Mouse (Mus musculus) liver, embryonic 13.5 days (tissue): ENCODE results near the gene Ccdc88a. TPM values are rescaled to one million over a fixed set of nuclear protein-coding genes. Genes with fewer than 3 reads are reported as not detected.

Experiments used
- ATAC-seq: fragments of 200-750 bp; cut with Nextera tagmentation; 2 replicates; pipeline ENCODE4 v1.8.0; 2017; ENCODE audit warnings: low read depth, mild to moderate bottlenecking, moderate number of reproducible peaks, moderate library complexity
- DNase-seq: peaks from one replicate; pipeline ENCODE4 v3.0.0; 2022
- H3K27ac ChIP-seq: fragments of 300-500 bp; sonication (generic); 2 replicates; pipeline ENCODE4 v1.5.1; 2015; ENCODE audit warnings: moderate library complexity, mild to moderate bottlenecking, inconsistent platforms
- H3K27me3 ChIP-seq: fragments of 300-500 bp; sonication (generic); 2 replicates; pipeline ENCODE4 v1.6.1; 2015; ENCODE audit warnings: mild to moderate bottlenecking, inconsistent platforms
- H3K36me3 ChIP-seq: fragments of 300-500 bp; sonication (generic); 2 replicates; pipeline ENCODE4 v1.6.1; 2015; ENCODE audit warnings: mild to moderate bottlenecking, inconsistent platforms
- H3K4me1 ChIP-seq: fragments of 300-500 bp; sonication (generic); replicated peaks from 2 replicates; pipeline ENCODE4 v1.6.1; 2015; ENCODE audit warnings: inconsistent platforms
- H3K4me2 ChIP-seq: fragments of 300-500 bp; sonication (generic); 2 replicates; pipeline ENCODE4 v1.6.1; 2015; ENCODE audit warnings: inconsistent platforms, mild to moderate bottlenecking, moderate library complexity
- H3K4me3 ChIP-seq: fragments of 300-500 bp; sonication (generic); replicated peaks from 2 replicates; pipeline ENCODE4 v1.5.1; 2015; ENCODE audit warnings: mild to moderate bottlenecking, inconsistent platforms
- H3K9ac ChIP-seq: fragments of 300-500 bp; sonication (generic); 2 replicates; pipeline ENCODE4 v1.6.1; 2015; ENCODE audit warnings: mild to moderate bottlenecking, inconsistent platforms
- H3K9me3 ChIP-seq: fragments of 300-500 bp; sonication (generic); replicated peaks from 2 replicates; pipeline ENCODE4 v1.6.1; 2016; ENCODE audit warnings: inconsistent platforms
- WGBS: fragments of 180-500 bp; shearing (Covaris S2); methylation state at CpG from one replicate; pipeline ENCODE4 v1.1.7; 2015; ENCODE audit not compliant: insufficient replicate concordance; 5-methylcytosine and 5-hydroxymethylcytosine counted together
- polyA plus RNA-seq: library from polyadenylated mRNA; unstranded; fragments of >200 nt; fragmentation: Nextera tagmentation; extraction: Ambion mirVana; gene quantifications from 2 replicates; pipeline ENCODE4 v1.2.1, GENCODE M21; 2015

Ccdc88a gene
- 5.0 and 5.2 TPM in 2 replicates for polyA plus RNA-seq

GRCm38 (mm10) chr11:29373396-29374273, at the start of gene Ccdc88a:
Gene Ccdc88a, plus strand, starts transcription at chr11:29373658.
- H3K9me3 ChIP-seq: no peaks in the 10 kb centered on the region
- peak; percentile 91 for DNase-seq
- no peaks in the 10 kb centered on the region for H3K36me3 ChIP-seq
- 0% methylated on average over 106 of the region's 107 CpGs for WGBS
- peak within 1 kb of the TSS; percentile 84 for H3K27ac ChIP-seq
- H3K4me1 ChIP-seq: peaks cover 8% of the 10 kb centered on the region
- H3K27me3 ChIP-seq: no peaks in the 10 kb centered on the region
- peak within 1 kb of the TSS; percentile 91 for H3K4me3 ChIP-seq
- ATAC-seq: peak; percentile 93
- H3K9ac ChIP-seq: peak within 1 kb of the TSS; percentile 87
- peak within 1 kb of the TSS; percentile 91 for H3K4me2 ChIP-seq

- H3K27me3 ChIP-seq: no peaks in the 10 kb centered on the region
- no peak overlapping the region for H3K27ac ChIP-seq
- DNase-seq: no peak
- H3K4me2 ChIP-seq: no peak overlapping the region
- ATAC-seq: no peak; the same call in 1 of the 2 replicates
- no peak overlapping the region for H3K4me3 ChIP-seq
- H3K4me1 ChIP-seq: no peaks in the 10 kb centered on the region
- H3K9me3 ChIP-seq: no peaks in the 10 kb centered on the region
- whole genome bisulfite sequencing: 50% methylated on average over 2 of the region's 2 CpGs
- no peaks in the 10 kb centered on the region for H3K36me3 ChIP-seq
- H3K9ac ChIP-seq: no peak overlapping the region
Observed at GRCm38 (mm10) chr11:29335505-29335904, 38.0 kb upstream of the Ccdc88a start.

DNA sequence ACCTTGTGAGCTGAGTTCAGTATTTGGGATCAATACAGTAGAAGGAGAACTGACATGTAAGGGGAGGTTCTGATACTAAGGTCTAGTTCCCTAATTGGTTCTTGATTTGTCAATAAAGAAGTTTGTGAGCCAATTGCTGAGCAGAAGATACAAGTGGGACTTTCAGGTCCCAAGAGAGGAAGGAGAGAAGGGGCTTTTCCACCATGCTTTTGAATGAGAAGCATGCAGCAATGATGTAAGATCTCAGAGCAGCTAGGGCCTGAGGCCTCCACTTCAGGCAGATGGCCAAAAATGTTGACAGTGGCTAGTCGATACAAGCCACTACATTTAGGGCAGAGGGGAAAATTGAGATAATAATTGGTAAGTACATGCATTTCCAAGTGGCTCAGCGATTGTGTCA, 32.2 kb upstream of the Ccdc88a start:
- Histone ChIP-seq H3K27me3 (no peaks in the 10 kb centered on the region), H3K36me3 (no peaks in the 10 kb centered on the region), H3K9ac (no peak overlapping the region), H3K4me2 (no peak overlapping the region), H3K4me3 (no peak overlapping the region), H3K4me1 (peaks cover 19% of the 10 kb centered on the region), H3K9me3 (no peaks in the 10 kb centered on the region), H3K27ac (no peak overlapping the region)
- DNase-seq (no peak), ATAC-seq (no peak)
- 59% methylated on average over 2 of the region's 2 CpGs for WGBS

DNA sequence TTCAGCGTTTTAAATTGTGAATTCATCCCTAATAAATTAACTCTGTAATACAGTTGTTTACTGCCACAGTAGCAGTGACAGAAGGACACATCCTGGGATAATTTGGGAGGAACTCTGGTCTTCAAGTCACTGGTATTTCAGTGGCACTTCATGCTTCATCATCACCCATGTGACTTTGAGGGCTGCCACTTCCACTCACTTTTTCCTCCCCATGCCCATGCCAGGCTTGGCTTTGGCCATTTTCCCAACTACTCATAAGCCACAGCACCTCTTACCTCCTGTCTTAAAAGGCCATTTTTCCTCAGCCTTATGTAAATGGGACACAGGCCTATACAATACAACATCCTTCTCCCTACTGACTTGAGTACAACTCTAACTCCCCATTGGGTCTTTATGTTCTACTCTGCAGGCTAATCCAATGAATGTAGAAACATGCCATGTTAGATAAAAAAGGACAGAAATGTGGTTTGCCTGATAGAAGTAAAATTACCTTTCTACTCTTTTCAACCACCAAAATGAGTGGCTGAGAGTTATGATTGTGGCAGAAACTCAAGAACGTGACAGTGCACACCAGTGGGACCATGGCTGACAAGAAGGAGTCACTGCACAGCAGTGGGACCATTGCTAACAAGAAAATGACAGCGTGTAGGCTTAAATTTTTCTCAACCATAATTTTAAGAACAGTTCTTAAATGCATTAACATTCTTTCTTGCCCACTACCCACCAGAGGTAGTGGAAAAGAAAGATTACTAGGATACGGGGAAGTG, 28.4 kb upstream of the Ccdc88a start:
- H3K27ac ChIP-seq: peak overlapping the region; percentile 63
- peaks cover 21% of the 10 kb centered on the region for H3K4me1 ChIP-seq
- H3K27me3 ChIP-seq: no peaks in the 10 kb centered on the region
- H3K9ac ChIP-seq: no peak overlapping the region
- H3K4me3 ChIP-seq: no peak overlapping the region
- H3K36me3 ChIP-seq: no peaks in the 10 kb centered on the region
- H3K4me2 ChIP-seq: peak overlapping the region; percentile 4; the same call in 1 of the 2 replicates
- ATAC-seq: peak; percentile 30; the same call in 1 of the 2 replicates
- no peaks in the 10 kb centered on the region for H3K9me3 ChIP-seq
- no peak for DNase-seq
- WGBS: 55% methylated on average over 4 of the region's 4 CpGs

DNA sequence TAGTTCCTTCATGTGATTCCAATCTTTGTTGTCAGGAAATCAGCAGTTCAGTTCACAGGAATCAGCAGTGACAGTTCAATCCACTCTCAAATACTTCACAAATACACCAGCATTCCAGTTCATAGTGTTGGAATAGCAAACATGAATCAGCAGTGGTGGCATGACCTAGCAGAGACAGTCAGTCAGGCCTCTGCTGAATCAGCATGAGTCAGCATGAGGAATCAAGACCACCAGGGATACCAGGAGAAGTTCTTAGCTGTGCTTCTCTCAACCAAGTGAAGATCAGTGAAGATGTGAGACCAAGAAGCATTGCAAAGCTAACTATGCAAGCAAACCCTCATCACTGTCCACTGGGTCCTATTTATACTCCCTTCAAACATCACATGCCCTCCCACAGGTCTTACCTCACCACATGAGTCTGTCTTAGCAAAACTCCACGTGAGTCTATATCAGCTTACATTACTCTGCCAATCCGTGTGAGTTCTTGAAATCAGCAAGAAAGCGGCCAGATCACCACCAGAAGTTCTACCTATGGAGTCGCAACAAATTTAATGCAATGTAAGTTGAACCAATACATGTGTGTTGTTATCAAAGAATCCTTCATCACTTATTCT, 27.7 kb upstream of the Ccdc88a start:
- Histone ChIP-seq H3K4me1 (peaks cover 21% of the 10 kb centered on the region), H3K27ac (peak overlapping the region; percentile 63), H3K4me3 (no peak overlapping the region), H3K27me3 (no peaks in the 10 kb centered on the region), H3K9ac (no peak overlapping the region), H3K9me3 (no peaks in the 10 kb centered on the region), H3K36me3 (no peaks in the 10 kb centered on the region), H3K4me2 (peak overlapping the region; percentile 12; the same call in 1 of the 2 replicates)
- ATAC-seq (peak; percentile 90), DNase-seq (peak; percentile 58)
- WGBS: 64% methylated on average over 4 of the region's 4 CpGs

DNA sequence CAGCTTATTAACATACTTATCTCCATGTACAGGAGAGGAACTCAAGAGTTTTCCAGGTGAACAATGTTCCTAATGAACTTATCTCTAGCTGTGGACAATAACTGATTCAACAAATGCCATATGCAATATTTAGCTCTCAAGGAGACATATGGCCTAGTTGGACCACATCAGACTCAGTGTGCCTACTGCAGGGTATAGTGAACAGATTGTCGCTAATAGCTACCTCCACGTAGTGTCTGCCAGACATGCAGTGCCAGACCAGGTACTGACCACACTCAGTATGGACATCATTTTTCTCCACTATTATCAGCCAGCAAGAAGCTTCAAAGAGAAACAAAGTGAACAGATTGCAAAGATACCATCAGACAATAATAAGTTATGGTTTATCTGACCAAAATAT, 22.6 kb upstream of the Ccdc88a start:
- ATAC-seq: no peak
- WGBS: 84% methylated on average over 2 of the region's 2 CpGs
- H3K4me1 ChIP-seq: 0 out of 2 replicates have a peak, but pooled peaks cover 5% of the 10 kb centered on the region

GRCm38 (mm10) chr11:29352214-29352613, 21.2 kb upstream of the Ccdc88a start:
- no peak overlapping the region for H3K4me2 ChIP-seq
- WGBS: 44% methylated on average over 1 of the region's 1 CpGs
- H3K27me3 ChIP-seq: no peaks in the 10 kb centered on the region
- no peaks in the 10 kb centered on the region for H3K9me3 ChIP-seq
- H3K9ac ChIP-seq: no peak overlapping the region
- DNase-seq: no peak
- no peak overlapping the region for H3K27ac ChIP-seq
- H3K36me3 ChIP-seq: no peaks in the 10 kb centered on the region
- no peak overlapping the region for H3K4me3 ChIP-seq
- H3K4me1 ChIP-seq: no peaks in the 10 kb centered on the region
- ATAC-seq: no peak

More for the DNA sequence above, 22.6 kb upstream of the Ccdc88a start:
- no peaks in the 10 kb centered on the region for H3K9me3 ChIP-seq
- H3K9ac ChIP-seq: no peak overlapping the region
- no peak overlapping the region for H3K4me2 ChIP-seq
- H3K27me3 ChIP-seq: no peaks in the 10 kb centered on the region
- H3K4me3 ChIP-seq: no peak overlapping the region
- no peaks in the 10 kb centered on the region for H3K36me3 ChIP-seq
- DNase-seq: no peak
- no peak overlapping the region for H3K27ac ChIP-seq

- ATAC-seq (no peak), DNase-seq (no peak)
- H3K4me2 ChIP-seq: no peak overlapping the region
- H3K9ac ChIP-seq: no peak overlapping the region
- no peaks in the 10 kb centered on the region for H3K36me3 ChIP-seq
- WGBS: 68% methylated on average over 1 of the region's 1 CpGs
- H3K4me3 ChIP-seq: no peak overlapping the region
- H3K9me3 ChIP-seq: no peaks in the 10 kb centered on the region
- no peak overlapping the region for H3K27ac ChIP-seq
- no peaks in the 10 kb centered on the region for H3K27me3 ChIP-seq
- no peaks in the 10 kb centered on the region for H3K4me1 ChIP-seq
Observed at GRCm38 (mm10) chr11:29368161-29368560, 5.3 kb upstream of the Ccdc88a start.

DNA sequence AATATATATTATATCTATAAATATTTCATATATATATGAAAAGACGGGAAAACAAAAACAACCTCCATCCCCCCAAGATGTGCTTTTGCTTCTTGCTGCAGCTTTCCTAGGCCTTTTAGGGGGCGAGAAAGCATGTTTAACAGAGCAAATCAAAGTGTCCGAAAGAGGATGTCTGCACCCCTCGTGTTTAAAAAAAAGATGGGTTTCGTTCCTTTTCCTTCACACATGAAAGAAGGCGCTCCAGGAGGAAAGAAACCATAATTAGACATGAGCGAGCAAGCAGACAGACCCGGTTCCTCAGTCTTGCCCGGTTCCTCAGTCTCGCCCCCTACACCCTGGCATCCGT, 435 bp upstream of the Ccdc88a start:
- Histone ChIP-seq H3K4me3 (peak overlapping the region; percentile 91), H3K9me3 (no peaks in the 10 kb centered on the region), H3K36me3 (no peaks in the 10 kb centered on the region), H3K27ac (no peak overlapping the region), H3K27me3 (no peaks in the 10 kb centered on the region), H3K9ac (peak overlapping the region; percentile 87), H3K4me2 (peak overlapping the region; percentile 91), H3K4me1 (peaks cover 8% of the 10 kb centered on the region)
- ATAC-seq: no peak
- no peak for DNase-seq
- WGBS: 5% methylated on average over 11 of the region's 11 CpGs

DNA sequence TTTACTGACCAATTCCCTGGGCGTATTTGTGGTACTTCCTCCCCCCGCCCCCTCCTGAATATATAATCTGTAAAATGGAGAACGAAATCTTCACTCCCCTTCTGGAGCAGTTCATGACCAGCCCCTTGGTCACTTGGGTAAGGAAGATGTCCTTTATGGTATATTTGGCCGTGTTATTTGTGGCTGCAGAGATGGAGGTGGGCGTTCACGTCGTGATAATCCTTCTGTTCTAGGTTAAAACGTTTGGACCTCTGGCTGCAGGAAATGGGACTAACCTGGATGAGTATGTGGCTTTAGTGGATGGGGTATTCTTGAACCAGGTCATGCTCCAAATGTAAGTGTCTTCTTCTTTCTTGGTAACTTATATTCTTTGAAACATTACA, 807 bp downstream of the Ccdc88a start:
- DNase-seq: no peak
- no peaks in the 10 kb centered on the region for H3K27me3 ChIP-seq
- H3K4me2 ChIP-seq: peak overlapping the region; percentile 91
- H3K36me3 ChIP-seq: no peaks in the 10 kb centered on the region
- no peak overlapping the region; the same call in 1 of the 2 replicates for H3K27ac ChIP-seq
- ATAC-seq: no peak
- WGBS: under 1% methylated on average over 8 of the region's 8 CpGs
- H3K4me3 ChIP-seq: peak overlapping the region; percentile 91
- peaks cover 8% of the 10 kb centered on the region for H3K4me1 ChIP-seq
- no peaks in the 10 kb centered on the region for H3K9me3 ChIP-seq
- peak overlapping the region; percentile 87 for H3K9ac ChIP-seq

DNA sequence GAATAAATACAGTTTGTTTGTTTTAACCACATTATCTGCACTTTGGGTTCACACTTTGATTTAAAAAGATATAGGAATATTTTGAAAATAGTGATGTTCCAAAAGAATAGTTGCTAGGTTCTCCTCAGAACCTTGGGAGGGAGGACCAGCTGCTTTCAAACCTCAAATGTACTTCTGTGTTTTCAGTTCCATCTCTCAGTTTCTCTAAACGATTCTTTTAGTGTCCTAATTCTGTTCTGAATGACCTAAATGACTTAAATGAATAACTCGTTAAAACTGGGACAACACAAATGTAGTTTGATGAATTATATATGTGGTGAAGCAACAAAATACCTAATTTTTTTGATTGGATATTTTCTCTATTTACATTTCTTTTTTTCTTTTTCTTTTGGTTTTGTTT, 3.2 kb downstream of the Ccdc88a start:
- Histone ChIP-seq H3K9ac (no peak overlapping the region), H3K4me3 (no peak overlapping the region), H3K27ac (no peak overlapping the region), H3K9me3 (no peaks in the 10 kb centered on the region), H3K4me1 (peaks cover 8% of the 10 kb centered on the region), H3K4me2 (no peak overlapping the region), H3K36me3 (no peaks in the 10 kb centered on the region), H3K27me3 (no peaks in the 10 kb centered on the region)
- ATAC-seq (no peak), DNase-seq (no peak)
- 69% methylated on average over 2 of the region's 2 CpGs for WGBS
